Mouse (Mus musculus) G1E (cell line): ENCODE data around the gene Ube2h.

Experiments used
- CTCF ChIP-seq: IDR thresholded peaks from 2 replicates; pipeline ENCODE4 v1.5.1; 2012; ENCODE audit warnings: low read depth, low read length, inconsistent platforms, mixed read lengths
- TAL1 ChIP-seq: conservative IDR thresholded peaks from 2 replicates; pipeline ENCODE4 v1.6.1; 2012; ENCODE audit warnings: low read depth, low read length, inconsistent platforms, mixed read lengths

DNA sequence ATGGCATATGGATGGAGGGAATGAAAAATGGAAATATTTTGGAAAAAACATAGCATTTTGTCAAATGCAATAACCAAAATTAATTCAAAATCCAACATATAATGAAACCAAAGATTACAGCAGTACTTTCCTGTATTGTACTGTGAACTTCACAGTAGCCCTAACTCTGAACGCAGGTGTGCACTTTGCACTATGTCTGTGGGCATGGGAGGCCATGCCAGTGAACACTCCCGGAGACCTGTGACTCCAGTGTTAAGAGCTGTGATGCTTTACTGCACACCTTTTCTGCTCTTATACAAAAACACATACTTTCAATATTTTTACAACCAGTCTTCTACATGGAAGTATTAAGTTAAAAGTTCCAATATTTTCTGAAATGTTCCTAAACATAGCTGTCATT is 66.3 kb downstream of the Ube2h start:
- TF ChIP-seq CTCF = no peak
- TF ChIP-seq TAL1 = no peak
